Mouse (Mus musculus) heart, postnatal 0 days (tissue): ENCODE measurements around the gene Adm2. TPM values are rescaled to one million over a fixed set of nuclear protein-coding genes. Genes with fewer than 3 reads are reported as not detected.

ENCODE experiments used
- ATAC-seq: fragments of 200-750 bp; cut with Nextera tagmentation; 2 replicates; pipeline ENCODE4 v1.8.0; 2017; ENCODE audit warnings: low read depth, moderate number of reproducible peaks, moderate library complexity; ENCODE audit not compliant: insufficient read depth
- DNase-seq: peaks from one replicate; pipeline ENCODE4 v3.0.0-alpha.2; 2016; ENCODE audit warnings: low spot score
- H3K27ac ChIP-seq: fragments of 300-500 bp; sonication (generic); 2 replicates; pipeline ENCODE4 v1.5.1; 2014; ENCODE audit warnings: low read depth, mild to moderate bottlenecking
- H3K27me3 ChIP-seq: fragments of 300-500 bp; sonication (generic); 2 replicates; pipeline ENCODE4 v1.6.1; 2014; ENCODE audit warnings: low read length, mixed read lengths; ENCODE audit not compliant: control insufficient read depth, insufficient read depth
- H3K36me3 ChIP-seq: fragments of 300-500 bp; sonication (generic); replicated peaks from 2 replicates; pipeline ENCODE4 v1.6.1; 2014; ENCODE audit warnings: low read length, mixed read lengths; ENCODE audit not compliant: control insufficient read depth, insufficient read depth
- H3K4me1 ChIP-seq: fragments of 300-500 bp; sonication (generic); 2 replicates; pipeline ENCODE4 v1.6.1; 2014; ENCODE audit warnings: antibody characterized with exemption; ENCODE audit not compliant: control insufficient read depth, insufficient read depth
- H3K4me2 ChIP-seq: fragments of 300-500 bp; sonication (generic); 2 replicates; pipeline ENCODE4 v1.6.1; 2014; ENCODE audit warnings: low read depth, mild to moderate bottlenecking, low read length, moderate library complexity
- H3K4me3 ChIP-seq: fragments of 300-500 bp; sonication (generic); 2 replicates; pipeline ENCODE4 v1.5.1; 2014; ENCODE audit warnings: low read depth, low read length
- H3K9ac ChIP-seq: fragments of 300-500 bp; sonication (generic); replicated peaks from 2 replicates; pipeline ENCODE4 v1.6.1; 2014; ENCODE audit warnings: low read depth, low read length, mixed read lengths
- H3K9me3 ChIP-seq: fragments of 300-500 bp; sonication (generic); replicated peaks from 2 replicates; pipeline ENCODE4 v1.6.1; 2016; ENCODE audit warnings: low read length; ENCODE audit not compliant: control insufficient read depth
- CTCF ChIP-seq: IDR thresholded peaks from 2 replicates; pipeline ENCODE4 v1.5.1; 2016; ENCODE audit warnings: antibody characterized with exemption, control low read depth, low read depth
- EP300 ChIP-seq: IDR thresholded peaks from 2 replicates; pipeline ENCODE4 v1.6.1; 2016; ENCODE audit warnings: antibody characterized with exemption, low read depth
- WGBS: fragments of 180-500 bp; shearing (Covaris S2); extraction: QIAGEN DNeasy Blood & Tissue Kit; methylation state at CpG from one replicate; pipeline ENCODE4 v1.1.7; 2014; 5-methylcytosine and 5-hydroxymethylcytosine counted together
- polyA plus RNA-seq: library from polyadenylated mRNA; unstranded; fragments of >200 nt; fragmentation: Nextera tagmentation; extraction: Ambion mirVana; gene quantifications from 2 replicates; pipeline ENCODE4 v1.2.1, GENCODE M21; 2015
- total RNA-seq: library from RNA; depleted of rRNA; stranded (reverse); fragments of >200 nt; gene quantifications from 2 replicates; pipeline ENCODE4 v1.2.3, GENCODE M21; 2014; ENCODE audit warnings: low replicate concordance

The Adm2 gene
- total and polyA plus RNA-seq, 2 experiments from 2014 or later = not detected

DNA sequence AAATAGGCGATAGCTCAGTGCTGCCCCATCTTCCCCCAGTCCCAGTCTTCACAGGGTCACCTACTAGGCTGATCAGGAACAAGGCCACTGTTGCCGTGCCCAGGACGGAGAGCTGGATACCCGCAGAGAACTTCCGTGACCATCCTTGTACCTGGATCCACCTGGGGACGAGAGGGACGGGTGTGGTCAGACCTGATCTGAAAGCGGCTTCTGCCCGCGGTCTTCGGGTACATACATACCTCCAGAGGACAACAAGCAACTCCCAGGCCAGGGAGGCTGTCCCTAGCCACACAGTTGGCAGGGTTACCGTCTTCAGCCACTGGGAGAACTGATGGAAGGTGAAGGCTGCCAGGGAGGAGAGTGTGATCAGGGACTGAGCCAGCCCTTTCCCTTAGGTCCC lies 30.3 kb downstream of the Adm2 start:
- Histone ChIP-seq H3K4me3 (no peak overlapping the region), H3K4me2 (no peak overlapping the region), H3K9me3 (no peaks in the 10 kb centered on the region), H3K27ac (no peak overlapping the region), H3K9ac (no peak overlapping the region), H3K36me3 (peaks cover 40% of the 10 kb centered on the region), H3K27me3 (no peaks in the 10 kb centered on the region), H3K4me1 (peaks cover 22% of the 10 kb centered on the region; the same call in 1 of the 2 replicates)
- ATAC-seq = no peak
- DNase-seq = no peak
- TF ChIP-seq CTCF (no peak), EP300 (no peak)
- WGBS = 95% methylated on average over 12 of the region's 12 CpGs

DNA sequence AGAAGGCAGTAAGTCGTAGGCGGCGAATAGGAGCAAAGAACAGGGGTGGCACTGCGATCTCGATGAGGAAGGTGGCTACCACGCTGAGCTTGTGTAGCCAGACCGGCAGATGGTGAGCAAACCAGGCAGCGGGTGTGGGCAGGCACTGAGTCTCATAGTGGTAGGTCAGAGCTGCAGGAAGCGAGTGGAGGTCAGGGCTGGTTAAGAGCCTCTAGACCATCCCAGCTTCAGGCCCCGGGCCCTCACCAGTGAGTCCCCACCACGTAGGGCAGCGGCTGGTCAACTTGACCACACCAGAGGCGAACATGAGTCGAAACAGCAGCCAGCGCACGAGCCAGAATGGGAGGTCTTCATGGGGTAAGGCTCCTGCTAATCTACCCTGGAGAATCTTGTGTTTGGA lies 31.3 kb downstream of the Adm2 start:
- WGBS = 92% methylated on average over 16 of the region's 16 CpGs

DNA sequence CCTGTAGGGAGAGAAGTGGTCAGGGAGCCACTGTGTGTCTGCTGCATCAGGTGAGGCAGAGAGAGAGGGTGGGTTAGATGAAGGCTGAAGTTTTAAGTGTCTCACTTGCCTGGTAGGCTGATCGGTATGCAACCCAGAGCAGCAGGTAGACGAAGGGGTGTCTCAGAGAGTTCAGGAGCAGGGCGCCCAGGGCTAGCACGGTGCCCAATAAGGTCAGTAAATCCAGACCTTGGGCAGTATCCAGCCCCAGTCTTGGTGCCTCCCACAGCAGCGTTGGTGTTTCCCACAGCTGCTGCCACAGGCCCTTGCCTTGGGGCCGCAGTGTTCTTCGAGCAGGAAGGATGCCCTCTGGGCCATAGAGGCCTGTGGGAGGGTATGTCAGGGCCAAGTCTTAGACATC lies 31.9 kb downstream of the Adm2 start:
- no peak overlapping the region for H3K27ac ChIP-seq
- H3K36me3 ChIP-seq = peaks cover 40% of the 10 kb centered on the region
- no peak for DNase-seq

More for the DNA sequence above, 31.3 kb downstream of the Adm2 start:
- Histone ChIP-seq H3K9ac (no peak overlapping the region), H3K27me3 (no peaks in the 10 kb centered on the region), H3K36me3 (peaks cover 40% of the 10 kb centered on the region), H3K4me3 (no peak overlapping the region), H3K27ac (no peak overlapping the region), H3K4me2 (no peak overlapping the region; the same call in 1 of the 2 replicates), H3K9me3 (no peaks in the 10 kb centered on the region), H3K4me1 (peaks cover 22% of the 10 kb centered on the region; the same call in 1 of the 2 replicates)
- ATAC-seq = no peak
- TF ChIP-seq CTCF = no peak
- TF ChIP-seq EP300 = no peak
- no peak for DNase-seq

DNA sequence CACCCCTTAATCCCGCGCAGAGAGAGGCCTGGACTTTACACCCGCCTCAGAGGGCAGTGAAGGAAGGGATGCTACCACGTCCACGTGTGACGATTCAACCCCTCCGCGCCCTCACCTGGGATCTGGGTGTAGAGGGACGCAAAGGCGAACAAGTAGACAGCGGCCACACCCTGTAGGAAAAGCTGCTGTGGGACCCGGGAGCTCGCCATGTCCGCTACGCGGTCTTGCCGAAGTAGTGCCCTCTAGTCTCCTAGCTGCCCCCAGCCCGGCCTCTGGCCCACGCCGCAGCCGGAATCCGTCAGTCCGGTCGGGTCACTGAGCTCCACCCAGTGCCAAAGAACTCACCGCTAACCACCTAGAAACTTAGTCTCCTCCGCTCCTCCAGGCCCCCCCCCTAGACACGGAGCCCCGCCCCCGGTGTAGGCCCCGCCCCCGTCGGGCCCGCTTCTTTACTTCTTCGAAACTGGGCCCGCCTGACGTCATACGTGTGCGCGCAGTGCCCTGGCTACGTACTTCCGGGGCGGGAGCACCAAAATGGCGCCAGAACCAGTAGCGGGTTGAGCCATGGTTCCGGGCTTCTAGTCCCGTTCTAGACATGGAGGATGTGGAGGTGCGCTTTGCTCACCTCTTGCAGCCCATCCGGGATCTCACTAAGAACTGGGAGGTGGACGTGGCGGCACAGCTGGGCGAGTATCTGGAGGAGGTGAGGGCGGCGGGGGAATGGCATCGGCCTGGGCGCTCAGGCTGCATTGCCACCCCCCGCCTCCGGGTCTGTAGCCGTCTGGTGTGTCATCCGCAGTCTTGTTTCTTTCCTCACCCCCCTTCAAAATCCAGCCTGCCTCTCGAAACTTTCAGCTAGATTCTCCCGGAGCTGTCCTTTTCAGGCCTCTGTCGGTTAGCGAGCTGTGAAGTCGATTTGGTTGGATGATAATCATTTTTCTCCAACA lies 33.0 kb downstream of the Adm2 start, which contains the start of the genes Lmf2 and Ncaph2:
Gene Lmf2, minus strand, starts transcription at position 419 of the 947 bp plus-strand sequence.
Gene Ncaph2, plus strand, starts transcription at position 479 of the 947 bp plus-strand sequence.
- H3K4me3 ChIP-seq = peak within 1 kb of the TSS; percentile 77
- no peaks in the 10 kb centered on the region for H3K27me3 ChIP-seq
- H3K36me3 ChIP-seq = peaks cover 36% of the 10 kb centered on the region
- H3K4me1 ChIP-seq = peaks cover 22% of the 10 kb centered on the region; the same call in 1 of the 2 replicates
- peak; percentile 91 for DNase-seq
- ATAC-seq = peak; percentile 95
- WGBS = under 1% methylated on average over 64 of the region's 64 CpGs
- H3K9me3 ChIP-seq = no peaks in the 10 kb centered on the region
- peak within 1 kb of the TSS; percentile 90 for H3K4me2 ChIP-seq
- TF ChIP-seq EP300 (0 out of 2 replicates have a peak, but pooled peaks have one; percentile 5), CTCF (no peak)
- H3K9ac ChIP-seq = peak within 1 kb of the TSS; percentile 79
- peak within 1 kb of the TSS; percentile 89 for H3K27ac ChIP-seq

More for the DNA sequence above, 31.9 kb downstream of the Adm2 start:
- TF ChIP-seq EP300 (no peak), CTCF (no peak)
- H3K9ac ChIP-seq = peak overlapping the region; percentile 79
- H3K4me3 ChIP-seq = peak overlapping the region; percentile 77
- H3K4me2 ChIP-seq = peak overlapping the region; percentile 82
- no peaks in the 10 kb centered on the region for H3K27me3 ChIP-seq
- WGBS = 69% methylated on average over 7 of the region's 7 CpGs
- peaks cover 22% of the 10 kb centered on the region; the same call in 1 of the 2 replicates for H3K4me1 ChIP-seq
- H3K9me3 ChIP-seq = no peaks in the 10 kb centered on the region
- ATAC-seq = no peak

DNA sequence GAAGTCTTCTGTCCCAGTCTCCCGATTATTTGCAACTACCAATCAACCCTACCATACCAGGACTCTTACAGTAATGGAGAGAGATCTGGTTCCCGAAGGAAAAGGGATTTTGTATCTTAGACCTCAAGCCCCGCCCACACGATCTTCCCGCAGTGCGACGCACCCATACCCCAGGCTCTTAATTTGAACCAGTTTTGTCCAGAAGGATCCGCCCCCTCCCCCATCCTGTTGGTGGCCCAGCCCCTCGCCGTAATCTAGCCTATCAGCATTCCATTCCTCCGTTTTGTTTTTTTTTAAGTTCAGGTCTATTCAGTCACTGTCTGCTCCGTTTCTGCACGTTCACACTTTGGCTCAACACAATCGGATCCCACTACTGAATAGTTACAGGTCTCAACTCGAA lies 33.9 kb downstream of the Adm2 start:
- TF ChIP-seq EP300 = no peak
- no peak for TF ChIP-seq CTCF
- DNase-seq (peak; percentile 85), ATAC-seq (peak; percentile 43)
- peak overlapping the region; percentile 90 for H3K4me2 ChIP-seq
- peaks cover 22% of the 10 kb centered on the region; the same call in 1 of the 2 replicates for H3K4me1 ChIP-seq
- H3K36me3 ChIP-seq = peaks cover 36% of the 10 kb centered on the region
- no peaks in the 10 kb centered on the region for H3K9me3 ChIP-seq
- peak overlapping the region; percentile 79 for H3K9ac ChIP-seq
- 1% methylated on average over 15 of the region's 15 CpGs for WGBS
- H3K4me3 ChIP-seq = peak overlapping the region; percentile 77
- no peaks in the 10 kb centered on the region for H3K27me3 ChIP-seq
- H3K27ac ChIP-seq = peak overlapping the region; percentile 89
